Mouse (Mus musculus) erythroblast, embryonic 14.5 days (primary cell): ENCODE results near the gene Grhl3. TPM values are rescaled to one million over a fixed set of nuclear protein-coding genes. Genes with fewer than 3 reads are reported as not detected.

Source experiments
- H3K27me3 ChIP-seq: 2 replicates; pipeline ENCODE4 v1.6.1; 2012; ENCODE audit warnings: inconsistent platforms; ENCODE audit not compliant: control insufficient read depth
- H3K36me3 ChIP-seq: 2 replicates; pipeline ENCODE4 v1.6.1; 2012; ENCODE audit warnings: mild to moderate bottlenecking, inconsistent platforms; ENCODE audit not compliant: control insufficient read depth
- H3K4me1 ChIP-seq: 2 replicates; pipeline ENCODE4 v1.6.1; 2012; ENCODE audit warnings: inconsistent platforms; ENCODE audit not compliant: control insufficient read depth
- H3K4me3 ChIP-seq: replicated peaks from 2 replicates; pipeline ENCODE3; 2012; ENCODE audit warnings: moderate library complexity, mild to moderate bottlenecking, inconsistent platforms
- H3K9me3 ChIP-seq: 2 replicates; pipeline ENCODE4 v1.6.1; 2012; ENCODE audit warnings: low read length, inconsistent platforms, mixed read lengths; ENCODE audit not compliant: control insufficient read depth
- GATA1 ChIP-seq: IDR thresholded peaks from 2 replicates; pipeline ENCODE4 v1.6.1; 2012; ENCODE audit warnings: low read length, inconsistent platforms, mixed read lengths
- TAL1 ChIP-seq: IDR thresholded peaks from 3 replicates; pipeline ENCODE4 v1.6.1; 2012; ENCODE audit warnings: low read length, inconsistent platforms, mixed read lengths
- polyA plus RNA-seq: library from polyadenylated mRNA; stranded (reverse); fragments of >175 nt; gene quantifications from 2 replicates; pipeline ENCODE4 v1.2.3, GENCODE M21; 2012

Grhl3 gene
- polyA plus RNA-seq, 1 experiment: not detected

DNA sequence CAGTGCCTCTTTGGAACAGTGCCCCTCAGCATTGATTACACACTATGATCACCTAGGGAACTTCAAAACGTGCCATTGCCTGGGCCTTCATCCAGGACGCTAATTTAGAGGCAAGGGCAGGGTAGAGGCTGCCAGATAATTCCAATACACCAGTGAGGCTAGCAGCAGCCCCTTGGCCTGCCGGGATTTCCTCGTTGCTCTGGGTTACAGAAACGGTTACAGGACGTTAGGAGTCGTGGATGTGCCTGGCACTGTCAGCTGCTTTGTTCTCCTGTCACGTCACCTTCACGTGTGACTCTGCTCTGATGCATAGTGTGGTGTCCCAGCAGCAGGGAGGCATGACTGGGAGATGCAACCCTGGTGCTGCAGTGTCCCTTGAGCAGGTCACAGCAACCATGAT lies 33.4 kb downstream of the Grhl3 start:
- Histone ChIP-seq H3K4me3 (no peak overlapping the region), H3K36me3 (no peaks in the 10 kb centered on the region), H3K9me3 (no peaks in the 10 kb centered on the region), H3K4me1 (peaks cover 2% of the 10 kb centered on the region), H3K27me3 (peaks cover 10% of the 10 kb centered on the region)
- TF ChIP-seq TAL1 (no peak), GATA1 (no peak)

DNA sequence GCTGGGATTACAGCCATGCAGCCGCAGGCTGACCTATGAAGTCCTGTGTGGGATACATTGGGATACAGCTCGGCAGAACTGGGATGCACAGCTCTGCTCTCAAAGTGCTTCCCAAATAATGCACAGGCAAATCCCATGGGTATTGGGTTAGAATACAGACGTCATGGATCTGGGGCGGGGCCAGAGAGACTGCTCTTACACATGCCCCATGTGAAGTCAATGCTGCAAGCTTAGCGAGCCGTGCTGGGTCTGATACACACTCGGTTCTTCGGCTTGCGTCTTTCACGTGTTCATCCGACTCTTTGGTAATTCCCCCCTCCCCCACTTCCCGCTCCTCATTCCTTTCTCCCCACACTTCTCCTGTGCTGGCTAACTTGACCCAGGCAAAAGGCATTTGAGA lies 34.4 kb downstream of the Grhl3 start:
- no peaks in the 10 kb centered on the region for H3K36me3 ChIP-seq
- H3K9me3 ChIP-seq: no peaks in the 10 kb centered on the region
- no peak overlapping the region for H3K4me3 ChIP-seq
- H3K4me1 ChIP-seq: no peaks in the 10 kb centered on the region
- H3K27me3 ChIP-seq: peaks cover 6% of the 10 kb centered on the region
- TF ChIP-seq GATA1: no peak
- TF ChIP-seq TAL1: no peak

GRCm38 (mm10) chr4:135535021-135535420 lies 38.4 kb downstream of the Grhl3 start:
- Histone ChIP-seq H3K4me3 (no peak overlapping the region), H3K4me1 (no peaks in the 10 kb centered on the region), H3K36me3 (no peaks in the 10 kb centered on the region), H3K9me3 (peaks cover 14% of the 10 kb centered on the region), H3K27me3 (peaks cover 4% of the 10 kb centered on the region)
- no peak for TF ChIP-seq TAL1
- TF ChIP-seq GATA1: no peak

DNA sequence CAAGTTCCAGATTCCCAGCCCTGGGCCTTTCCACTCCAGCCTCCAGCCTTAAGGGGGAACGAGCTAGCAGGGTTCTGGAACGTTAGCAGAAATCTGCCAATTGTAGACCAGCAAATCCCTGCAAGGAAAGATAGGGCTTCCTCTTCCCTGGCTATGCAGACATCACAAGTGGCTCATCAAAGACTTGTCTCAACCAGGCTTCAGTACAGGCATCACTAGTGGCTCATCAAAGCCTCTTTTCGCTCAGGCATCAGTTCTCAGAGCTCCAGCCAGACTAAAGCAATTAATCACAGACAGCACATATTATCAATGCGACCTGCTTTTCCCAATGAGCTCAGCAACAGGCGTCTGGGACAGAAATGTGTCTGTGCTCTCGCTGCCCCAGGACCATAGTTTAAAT lies 40.4 kb downstream of the Grhl3 start:
- no peaks in the 10 kb centered on the region for H3K4me1 ChIP-seq
- TF ChIP-seq GATA1 (no peak), TAL1 (no peak)
- no peak overlapping the region for H3K4me3 ChIP-seq
- H3K9me3 ChIP-seq: peaks cover 18% of the 10 kb centered on the region
- H3K36me3 ChIP-seq: no peaks in the 10 kb centered on the region
- peaks cover 4% of the 10 kb centered on the region for H3K27me3 ChIP-seq

DNA sequence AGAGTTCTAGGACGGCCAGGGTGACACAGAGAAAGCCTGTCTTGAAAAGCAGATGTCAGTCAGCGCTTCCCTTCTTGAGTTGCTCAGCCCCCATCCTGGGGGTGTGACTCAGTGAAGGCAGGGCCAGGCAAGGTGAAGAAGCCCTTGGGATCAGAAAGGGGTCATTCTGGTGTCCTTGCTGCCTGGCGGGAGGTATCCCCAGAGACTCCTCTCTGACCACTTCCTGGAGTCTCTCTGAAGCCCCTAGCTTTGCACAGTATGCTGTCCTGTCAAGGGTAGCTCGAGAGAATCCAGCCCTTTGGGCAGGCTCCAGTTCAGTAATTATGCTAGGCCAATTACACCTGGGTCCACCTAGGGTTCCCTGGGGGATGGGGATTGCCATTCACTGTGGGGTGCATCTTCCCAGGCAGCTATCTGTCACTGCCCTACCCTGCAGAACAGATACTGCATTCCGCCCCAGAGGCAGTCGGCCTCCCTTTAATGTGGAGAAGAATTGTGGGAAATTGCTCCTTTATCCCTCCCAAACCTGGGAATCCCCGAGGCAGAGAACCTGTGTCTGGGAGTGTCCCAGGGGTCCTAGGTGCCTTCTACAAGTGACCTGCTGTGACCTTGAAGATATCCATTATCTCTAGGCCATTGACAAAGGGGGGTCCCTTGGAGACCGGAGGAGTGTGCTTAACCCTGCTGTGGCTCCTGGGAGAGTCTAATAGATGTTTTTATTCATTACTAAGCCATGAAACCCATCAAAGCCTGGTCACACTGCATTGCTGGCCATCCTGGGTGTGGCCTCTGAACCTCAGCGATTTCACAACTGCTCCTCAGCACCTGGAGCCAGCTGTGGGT lies 41.4 kb downstream of the Grhl3 start:
- H3K36me3 ChIP-seq: no peaks in the 10 kb centered on the region
- no peaks in the 10 kb centered on the region for H3K4me1 ChIP-seq
- peaks cover 18% of the 10 kb centered on the region for H3K9me3 ChIP-seq
- TF ChIP-seq TAL1 (no peak), GATA1 (no peak)
- H3K27me3 ChIP-seq: peaks cover 2% of the 10 kb centered on the region
- no peak overlapping the region for H3K4me3 ChIP-seq

- Histone ChIP-seq H3K9me3 (peaks cover 18% of the 10 kb centered on the region), H3K27me3 (no peaks in the 10 kb centered on the region; the same call in 1 of the 2 replicates), H3K4me1 (no peaks in the 10 kb centered on the region), H3K4me3 (no peak overlapping the region), H3K36me3 (no peaks in the 10 kb centered on the region)
- TF ChIP-seq GATA1 (no peak), TAL1 (no peak)
Observed at GRCm38 (mm10) chr4:135531236-135531635, 42.2 kb downstream of the Grhl3 start.

DNA sequence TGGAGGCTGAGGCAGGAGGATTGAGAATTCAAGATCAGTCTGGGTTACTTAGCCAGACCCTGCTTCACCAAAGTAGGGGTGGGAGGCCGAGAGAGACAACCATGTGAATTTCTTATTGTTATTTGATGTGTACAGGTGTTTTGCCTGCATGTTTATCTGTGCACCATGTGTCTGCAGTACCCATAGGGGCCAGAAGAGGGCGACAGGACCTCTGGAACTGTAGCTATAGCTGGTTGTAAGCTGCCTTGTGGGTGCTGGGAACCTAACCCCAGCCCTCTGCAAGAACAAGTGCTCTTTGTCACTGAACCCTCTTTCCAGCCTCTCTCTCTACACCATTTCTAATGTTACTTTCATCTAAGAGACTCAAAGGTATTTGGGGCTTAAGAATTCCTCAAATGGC lies 43.2 kb downstream of the Grhl3 start:
- Histone ChIP-seq H3K27me3 (no peaks in the 10 kb centered on the region; the same call in 1 of the 2 replicates), H3K36me3 (no peaks in the 10 kb centered on the region), H3K4me3 (no peak overlapping the region), H3K4me1 (no peaks in the 10 kb centered on the region), H3K9me3 (peaks cover 18% of the 10 kb centered on the region)
- TF ChIP-seq TAL1 (no peak), GATA1 (no peak)

GRCm38 (mm10) chr4:135526039-135526710 lies 47.3 kb downstream of the Grhl3 start:
- H3K4me3 ChIP-seq: no peak overlapping the region
- H3K9me3 ChIP-seq: peaks cover 15% of the 10 kb centered on the region
- H3K4me1 ChIP-seq: no peaks in the 10 kb centered on the region
- TF ChIP-seq TAL1 (no peak), GATA1 (no peak)
- H3K36me3 ChIP-seq: no peaks in the 10 kb centered on the region
- H3K27me3 ChIP-seq: no peaks in the 10 kb centered on the region; the same call in 1 of the 2 replicates

DNA sequence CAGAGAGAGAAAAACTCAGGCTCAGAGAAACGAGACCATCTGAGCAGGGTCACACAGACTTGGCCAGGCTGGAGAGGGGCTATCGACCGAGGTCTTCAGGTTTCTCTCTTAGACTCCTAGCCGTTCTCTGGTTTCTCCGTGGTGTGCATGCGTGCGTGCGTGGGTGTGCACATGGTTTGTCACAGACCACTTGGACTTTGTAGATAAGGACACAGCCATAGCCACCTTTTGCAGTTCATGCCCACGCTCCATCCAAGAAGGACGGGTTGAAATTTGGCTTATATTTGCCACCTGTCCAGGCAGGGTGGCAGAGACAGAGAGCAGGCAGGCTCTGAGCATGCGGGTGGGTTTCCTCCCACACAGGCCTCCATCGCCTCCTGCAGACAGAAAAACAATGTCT lies 48.4 kb downstream of the Grhl3 start:
- Histone ChIP-seq H3K27me3 (no peaks in the 10 kb centered on the region; the same call in 1 of the 2 replicates), H3K4me3 (no peak overlapping the region), H3K36me3 (no peaks in the 10 kb centered on the region), H3K4me1 (no peaks in the 10 kb centered on the region), H3K9me3 (peaks cover 5% of the 10 kb centered on the region; the same call in 1 of the 2 replicates)
- no peak for TF ChIP-seq TAL1
- no peak for TF ChIP-seq GATA1
